Mouse (Mus musculus): ENCODE data around the gene Ubash3a.

Ubash3a gene

GRCm38 (mm10) chr17:31285867-31286266 is 78.2 kb downstream of the Ubash3a start:
- DNase-seq: no peak

DNA sequence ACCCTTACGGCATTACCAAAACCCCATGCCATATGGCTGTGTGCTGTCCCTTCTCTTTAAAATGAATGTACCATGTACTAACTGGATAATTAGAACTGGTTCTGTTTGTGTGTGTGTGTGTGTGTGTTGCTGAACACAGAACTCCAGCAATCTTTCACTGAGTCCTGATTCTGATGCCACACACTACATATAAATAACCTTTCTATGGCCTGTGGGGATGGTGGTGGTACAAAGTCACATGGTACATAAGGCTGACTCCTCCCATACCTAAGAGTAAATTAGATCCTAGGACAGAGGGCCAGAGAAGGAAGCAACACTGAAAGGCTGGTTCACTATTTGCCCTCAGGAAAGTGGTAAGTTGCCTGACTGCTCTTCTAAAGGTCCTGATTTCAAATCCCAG is 78.8 kb downstream of the Ubash3a start, which contains the start of gene Slc37a1:
Gene Slc37a1 (plus strand): TSS at position 301 of the 400 bp plus-strand sequence.
- DNase-seq: no peak

- DNase-seq: no peak
Observed at GRCm38 (mm10) chr17:31287216-31287615, 79.5 kb downstream of the Ubash3a start.

- no peak for DNase-seq
Observed at GRCm38 (mm10) chr17:31288999-31289726, 81.5 kb downstream of the Ubash3a start.

- DNase-seq: no peak
Observed at GRCm38 (mm10) chr17:31290311-31290710, 82.6 kb downstream of the Ubash3a start.

- no peak for DNase-seq
Observed at GRCm38 (mm10) chr17:31290859-31291258, 83.2 kb downstream of the Ubash3a start.

DNA sequence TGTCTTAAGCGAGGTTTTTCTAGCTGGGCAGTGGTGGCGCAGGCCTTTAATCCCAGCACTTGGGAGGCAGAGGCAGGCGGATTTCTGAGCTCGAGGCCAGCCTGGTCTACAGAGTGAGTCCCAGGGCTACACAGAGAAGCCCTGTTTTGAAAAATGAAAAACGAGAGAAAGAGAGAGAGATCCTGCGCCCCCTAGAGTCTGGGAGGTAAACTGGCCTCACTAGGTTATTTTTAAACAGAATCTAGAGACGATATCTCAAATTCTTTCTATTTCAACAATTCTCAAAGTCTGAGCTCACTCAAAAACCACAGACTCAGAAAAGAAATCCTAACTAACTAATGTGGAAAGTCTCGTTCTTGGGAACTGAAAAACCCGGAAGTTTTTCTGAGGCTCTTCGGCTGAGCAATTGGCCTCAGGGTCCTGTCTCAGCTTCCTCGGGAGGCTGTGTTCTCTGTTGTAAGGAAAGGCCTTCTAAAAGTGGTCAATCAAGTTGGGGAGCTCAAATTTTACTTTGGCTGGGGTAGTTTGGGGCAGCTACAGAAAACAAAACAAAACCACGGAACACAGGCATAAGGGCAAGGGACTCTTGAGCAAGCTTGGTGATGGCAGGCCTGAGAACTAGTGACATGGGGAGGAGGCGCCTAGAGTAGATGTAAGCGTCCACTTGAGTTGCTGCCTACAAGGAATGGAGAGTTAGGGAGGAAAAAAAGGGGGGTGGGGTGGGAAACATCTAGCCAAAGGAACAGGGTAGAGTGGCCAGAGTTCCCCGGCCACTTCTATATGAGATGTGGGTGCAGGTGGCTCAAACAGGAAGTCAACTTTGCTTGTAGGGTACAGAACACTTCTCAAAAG is 86.9 kb downstream of the Ubash3a start:
- DNase-seq: no peak

DNA sequence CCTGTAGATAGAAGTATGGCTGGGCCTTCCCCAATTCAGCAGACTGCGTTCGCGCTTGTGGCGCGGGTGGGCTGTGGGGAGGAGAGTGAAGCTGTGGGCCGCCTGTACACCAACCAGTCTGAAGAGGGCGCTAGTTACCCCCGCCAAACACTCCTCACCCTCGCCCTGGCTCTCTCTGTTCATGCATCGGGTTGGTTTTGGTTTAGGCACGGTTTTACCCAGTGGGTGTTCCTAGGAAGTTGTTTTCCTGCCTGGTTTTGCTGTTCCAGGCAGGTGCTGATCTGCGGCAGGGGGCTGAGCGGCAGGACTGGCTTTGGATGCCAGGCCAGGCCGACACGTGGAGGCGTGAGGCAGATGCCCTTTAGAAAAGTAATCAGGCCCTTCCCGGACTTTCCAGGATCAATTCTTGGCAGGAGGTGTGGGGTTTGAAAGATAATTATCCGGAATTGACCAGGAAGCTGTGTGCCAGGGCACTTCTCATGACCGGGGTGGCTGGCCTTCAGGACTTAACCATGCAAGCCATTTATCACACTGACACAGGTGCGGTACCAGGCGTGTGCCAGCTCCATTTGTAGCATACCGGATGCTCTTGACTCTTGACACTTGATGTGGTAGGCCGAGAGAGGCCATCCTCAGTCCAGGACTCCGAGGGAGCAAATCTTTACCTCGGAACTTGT is 87.7 kb downstream of the Ubash3a start:
- DNase-seq: peak; percentile 52

- peak; percentile 52 for DNase-seq
Observed at GRCm38 (mm10) chr17:31295892-31296781, 88.5 kb downstream of the Ubash3a start.
